Mouse (Mus musculus) hindbrain, embryonic 11.5 days (tissue): ENCODE results near the gene Gm3248. TPM values are rescaled to one million over a fixed set of nuclear protein-coding genes. Genes with fewer than 3 reads are reported as not detected.
A peak's percentile ranks its signal among the peaks of the same experiment; 100 is the strongest.
"Not testable (repeated sequence)": the region's sequence is repeated elsewhere in the genome, so short reads cannot be mapped to it uniquely, and the experiment has no call there.

Source experiments
- ATAC-seq: fragments of 200-750 bp; cut with Nextera tagmentation; 2 replicates; pipeline ENCODE4 v1.8.0; 2017; ENCODE audit warnings: mild to moderate bottlenecking, moderate TSS enrichment, moderate library complexity; ENCODE audit not compliant: low FRiP score
- DNase-seq: peaks from one replicate; pipeline ENCODE4 v3.0.0-alpha.2; 2015; ENCODE audit warnings: low spot score
- H3K27ac ChIP-seq: fragments of 300-500 bp; sonication (generic); 2 replicates; pipeline ENCODE4 v1.5.1; 2014; ENCODE audit warnings: mild to moderate bottlenecking, low read depth, low read length
- H3K27me3 ChIP-seq: fragments of 300-500 bp; sonication (generic); 2 replicates; pipeline ENCODE4 v1.6.1; 2014; ENCODE audit warnings: mild to moderate bottlenecking, low read length, moderate library complexity, mixed read lengths; ENCODE audit not compliant: control insufficient read depth, insufficient read depth
- H3K36me3 ChIP-seq: fragments of 300-500 bp; sonication (generic); 2 replicates; pipeline ENCODE4 v1.6.1; 2014; ENCODE audit warnings: mild to moderate bottlenecking, low read length, moderate library complexity, mixed read lengths; ENCODE audit not compliant: control insufficient read depth, insufficient read depth
- H3K4me1 ChIP-seq: fragments of 300-500 bp; sonication (generic); replicated peaks from 2 replicates; pipeline ENCODE4 v1.6.1; 2014; ENCODE audit warnings: low read length, mixed read lengths; ENCODE audit not compliant: control insufficient read depth, insufficient read depth
- H3K4me2 ChIP-seq: fragments of 300-500 bp; sonication (generic); replicated peaks from 2 replicates; pipeline ENCODE4 v1.6.1; 2014; ENCODE audit warnings: mild to moderate bottlenecking, low read depth, low read length
- H3K4me3 ChIP-seq: fragments of 300-500 bp; sonication (generic); 2 replicates; pipeline ENCODE4 v1.5.1; 2014; ENCODE audit warnings: low read depth, low read length
- H3K9ac ChIP-seq: fragments of 300-500 bp; sonication (generic); 2 replicates; pipeline ENCODE4 v1.6.1; 2014; ENCODE audit warnings: low read depth, low read length
- H3K9me3 ChIP-seq: fragments of 300-500 bp; sonication (generic); 2 replicates; pipeline ENCODE4 v1.6.1; 2016; ENCODE audit warnings: low read length; ENCODE audit not compliant: control insufficient read depth
- WGBS: fragments of 180-500 bp; shearing (Covaris S2); extraction: QIAGEN DNeasy Blood & Tissue Kit; methylation state at CpG from one replicate; pipeline ENCODE4 v1.1.7; 2014; 5-methylcytosine and 5-hydroxymethylcytosine counted together
- polyA plus RNA-seq: library from polyadenylated mRNA; unstranded; fragments of >200 nt; fragmentation: Nextera tagmentation; extraction: Ambion mirVana; gene quantifications from 2 replicates; pipeline ENCODE4 v1.2.1, GENCODE M21; 2014

The Gm3248 gene
- 0.57 and 1.3 TPM in 2 replicates for polyA plus RNA-seq

DNA sequence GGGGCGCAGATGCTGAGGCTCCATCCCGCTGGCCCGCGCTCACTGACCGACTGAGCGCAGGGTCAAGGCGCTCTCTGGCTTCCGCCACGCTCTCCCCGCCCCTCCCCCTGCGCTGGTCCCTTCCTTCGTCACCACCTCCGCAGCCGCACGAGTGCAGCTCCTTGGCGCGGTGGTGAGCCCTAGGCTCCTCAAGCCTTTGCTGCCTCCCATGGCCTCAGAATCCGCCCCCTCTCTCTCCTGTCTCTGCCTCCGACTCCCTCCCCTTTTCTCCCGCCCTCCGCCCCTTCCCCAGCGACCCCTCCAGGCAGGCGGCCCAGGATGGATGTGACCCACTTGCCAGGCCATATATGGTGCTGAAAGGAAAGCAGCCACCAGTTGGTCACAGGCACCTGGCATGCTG lies at the start of gene Gm3248:
Gm3248 (minus strand) TSS at position 111 of the 400 bp plus-strand sequence.
- not testable (repeated sequence) for H3K4me1 ChIP-seq, ATAC-seq, H3K9me3 ChIP-seq, H3K27me3 ChIP-seq, H3K27ac ChIP-seq, H3K36me3 ChIP-seq
- Histone ChIP-seq H3K4me3 (peak within 1 kb of the TSS; percentile 38), H3K9ac (0 out of 2 replicates have a peak within 1 kb of the TSS, but pooled peaks have one; percentile 23), H3K4me2 (peak within 1 kb of the TSS; percentile 69)
- DNase-seq, result peak; percentile 39
- WGBS, result 9% methylated on average over 8 of the region's 23 CpGs

GRCm38 (mm10) chr14:5987136-5987535 lies 25.6 kb upstream of the Gm3248 start:
- not testable (repeated sequence) for H3K4me3 ChIP-seq, DNase-seq, H3K4me2 ChIP-seq, H3K4me1 ChIP-seq, H3K9me3 ChIP-seq, H3K9ac ChIP-seq, H3K36me3 ChIP-seq, H3K27ac ChIP-seq, ATAC-seq, H3K27me3 ChIP-seq
- 84% methylated on average over 4 of the region's 7 CpGs for WGBS

GRCm38 (mm10) chr14:5979037-5979436 lies 17.5 kb upstream of the Gm3248 start, which contains the start of gene Gm3453:
TSS of gene Gm3453 (minus strand) at chr14:5979137.
- H3K27me3 ChIP-seq, H3K4me1 ChIP-seq, DNase-seq, ATAC-seq, H3K4me2 ChIP-seq, H3K4me3 ChIP-seq, H3K9me3 ChIP-seq, H3K27ac ChIP-seq, H3K9ac ChIP-seq, H3K36me3 ChIP-seq: not testable (repeated sequence)
- 70% methylated on average over 2 of the region's 2 CpGs for WGBS

DNA sequence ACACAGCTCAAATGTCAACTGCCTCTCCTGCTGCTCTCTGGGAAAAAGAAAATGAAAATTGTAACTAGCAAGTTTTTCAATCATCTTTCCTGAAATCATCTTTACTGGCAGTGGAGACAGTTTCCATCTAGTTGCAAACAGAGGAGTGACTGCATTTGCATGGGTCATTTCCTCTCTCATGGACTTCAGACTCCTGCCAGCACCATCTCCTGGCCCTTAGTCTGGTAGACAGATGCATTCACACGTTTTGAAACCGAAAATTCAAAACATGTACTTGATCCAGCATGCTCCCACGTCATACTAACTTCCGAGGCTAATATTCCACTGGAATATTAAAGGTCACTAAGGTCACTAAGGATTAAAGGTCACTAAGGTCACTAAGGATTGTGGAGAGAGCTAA lies 896 bp upstream of the Gm3248 start:
- not testable (repeated sequence) for DNase-seq, H3K9me3 ChIP-seq, H3K36me3 ChIP-seq, H3K9ac ChIP-seq, H3K27me3 ChIP-seq, H3K4me3 ChIP-seq, H3K4me1 ChIP-seq, H3K27ac ChIP-seq, ATAC-seq, H3K4me2 ChIP-seq
- WGBS, result 16% methylated on average over 4 of the region's 4 CpGs

DNA sequence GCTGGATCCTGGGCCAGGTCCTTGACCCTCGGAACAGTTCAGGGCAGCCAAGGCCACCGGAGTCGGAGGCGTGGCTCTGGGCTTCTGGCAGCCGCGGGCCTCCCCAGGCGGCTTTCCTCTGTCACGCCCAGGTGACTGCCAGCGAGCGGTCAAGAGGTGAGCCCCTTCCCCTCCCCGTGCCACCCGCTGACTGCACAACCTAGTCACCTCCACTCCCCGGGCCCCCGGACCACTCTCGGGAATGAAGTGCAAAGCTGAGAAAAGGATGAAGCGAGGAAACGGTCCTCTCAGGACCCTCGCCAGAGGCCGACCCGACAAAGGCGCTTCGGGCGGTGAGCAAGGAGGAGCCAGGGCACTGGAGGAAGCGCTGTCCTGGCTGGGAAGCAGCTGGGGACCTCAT lies 443 bp downstream of the Gm3248 start:
- not testable (repeated sequence) for H3K9ac ChIP-seq, H3K4me1 ChIP-seq, H3K27me3 ChIP-seq, H3K9me3 ChIP-seq, H3K36me3 ChIP-seq, H3K27ac ChIP-seq
- peak overlapping the region; percentile 69 for H3K4me2 ChIP-seq
- under 1% methylated on average over 20 of the region's 24 CpGs for WGBS
- DNase-seq (peak; percentile 42), ATAC-seq (peak; percentile 74; the same call in 1 of the 2 replicates)
- peak overlapping the region; percentile 38 for H3K4me3 ChIP-seq

DNA sequence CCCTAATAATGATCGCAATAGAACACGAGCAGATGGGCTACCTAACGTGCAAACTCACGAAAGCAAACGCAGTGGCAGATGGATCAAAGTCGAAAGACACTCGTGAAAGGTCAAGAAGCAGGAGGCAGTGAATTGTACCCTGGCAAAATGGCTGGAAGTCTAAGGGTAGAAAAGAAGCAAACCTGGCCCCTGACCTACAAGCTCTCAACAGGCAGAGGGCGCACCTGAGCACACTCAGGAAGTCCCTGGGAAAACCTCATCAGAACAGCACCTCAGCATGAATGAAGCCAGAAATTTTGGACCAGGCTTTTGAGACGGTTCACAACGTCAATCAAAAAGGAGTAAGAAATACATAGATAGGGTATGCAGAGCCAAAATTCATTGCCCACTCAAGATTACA lies 1.1 kb downstream of the Gm3248 start:
- not testable (repeated sequence) for H3K4me3 ChIP-seq, H3K27ac ChIP-seq, DNase-seq, H3K27me3 ChIP-seq, H3K4me1 ChIP-seq, H3K9ac ChIP-seq, H3K4me2 ChIP-seq, ATAC-seq, H3K9me3 ChIP-seq, H3K36me3 ChIP-seq
- 2% methylated on average over 3 of the region's 10 CpGs for WGBS

GRCm38 (mm10) chr14:5923276-5923675 lies 38.3 kb downstream of the Gm3248 start:
- H3K4me2 ChIP-seq, H3K27ac ChIP-seq, H3K9ac ChIP-seq, ATAC-seq, DNase-seq, H3K36me3 ChIP-seq, H3K27me3 ChIP-seq, H3K9me3 ChIP-seq, H3K4me1 ChIP-seq, H3K4me3 ChIP-seq: not testable (repeated sequence)
- WGBS, result 84% methylated on average over 7 of the region's 7 CpGs

DNA sequence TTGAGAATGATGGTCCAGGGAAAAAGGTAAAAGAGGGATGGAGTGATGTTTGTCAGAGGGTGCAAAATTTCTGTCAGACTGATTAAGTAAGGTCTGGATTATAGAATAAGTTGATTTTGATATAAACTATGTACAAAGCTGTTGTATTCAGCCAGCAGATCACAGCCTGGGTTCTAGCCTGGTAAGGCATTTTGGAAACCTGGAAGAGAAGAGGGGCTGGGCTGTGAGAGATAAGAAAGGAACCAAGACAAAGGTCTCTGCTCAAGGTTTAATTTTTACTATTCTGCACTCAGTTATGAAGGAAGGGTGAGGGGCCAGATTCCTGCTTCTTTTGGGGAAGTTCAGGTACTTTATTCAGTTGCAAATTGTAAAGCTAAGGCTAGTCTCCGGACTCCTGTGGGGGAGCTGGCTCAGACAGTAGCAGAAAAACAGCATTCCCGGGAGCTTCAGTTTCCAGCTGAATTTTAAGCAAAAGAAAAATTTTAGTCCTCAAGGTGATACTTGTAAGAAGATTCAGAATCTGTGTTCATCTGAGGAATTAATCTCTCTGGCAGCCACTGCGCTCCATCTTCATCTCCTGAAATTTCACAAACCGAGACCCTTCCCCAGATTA lies 43.1 kb downstream of the Gm3248 start:
- not testable (repeated sequence) for H3K4me1 ChIP-seq, H3K4me2 ChIP-seq, H3K27ac ChIP-seq, H3K36me3 ChIP-seq, H3K9me3 ChIP-seq, H3K4me3 ChIP-seq, H3K9ac ChIP-seq, ATAC-seq, H3K27me3 ChIP-seq, DNase-seq
- 80% methylated on average over 4 of the region's 4 CpGs for WGBS

DNA sequence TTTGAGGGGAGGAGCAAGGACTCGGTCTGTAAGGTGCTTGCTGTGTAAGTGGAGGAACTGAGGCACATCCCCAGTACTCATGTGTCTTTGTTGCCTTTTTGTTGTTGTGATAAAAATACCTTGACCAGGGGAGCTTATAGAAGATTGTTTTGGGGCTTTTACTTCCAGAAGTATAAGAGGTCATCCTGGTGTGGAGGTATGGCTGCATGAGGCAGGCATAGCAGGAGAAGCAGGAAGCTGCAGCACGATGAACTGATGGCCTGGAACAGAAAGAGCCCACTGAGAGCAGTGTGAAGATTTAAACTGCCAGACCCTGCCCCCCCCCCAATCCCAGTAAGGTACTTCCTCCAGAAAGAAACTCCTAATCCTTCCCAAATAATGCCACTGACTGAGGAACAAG lies 47.8 kb downstream of the Gm3248 start:
- not testable (repeated sequence) for H3K9ac ChIP-seq, H3K9me3 ChIP-seq, H3K4me1 ChIP-seq, ATAC-seq, H3K36me3 ChIP-seq, H3K4me2 ChIP-seq, H3K4me3 ChIP-seq, DNase-seq, H3K27ac ChIP-seq, H3K27me3 ChIP-seq
- 81% methylated on average over 2 of the region's 2 CpGs for WGBS
